Mouse (Mus musculus): Measurements from ENCODE around the gene Gpc3.

- no peak for TF ChIP-seq CTCF (IDR thresholded peaks at IDR 0.05; ENCODE audit: borderline replicate concordance, insufficient read depth, low read depth, low read length)
- TF ChIP-seq POLR2A (IDR thresholded peaks at IDR 0.05; ENCODE audit: borderline replicate concordance, insufficient read depth, low read length) = no peak
These were observed 87.7 kb downstream of the Gpc3 start for GRCm38 (mm10) chrX:52526086-52526485.

All from cerebellum, adult 2 months (tissue).